ENCODE assay signal across 22 mouse cellular contexts in the genomic region with DNA sequence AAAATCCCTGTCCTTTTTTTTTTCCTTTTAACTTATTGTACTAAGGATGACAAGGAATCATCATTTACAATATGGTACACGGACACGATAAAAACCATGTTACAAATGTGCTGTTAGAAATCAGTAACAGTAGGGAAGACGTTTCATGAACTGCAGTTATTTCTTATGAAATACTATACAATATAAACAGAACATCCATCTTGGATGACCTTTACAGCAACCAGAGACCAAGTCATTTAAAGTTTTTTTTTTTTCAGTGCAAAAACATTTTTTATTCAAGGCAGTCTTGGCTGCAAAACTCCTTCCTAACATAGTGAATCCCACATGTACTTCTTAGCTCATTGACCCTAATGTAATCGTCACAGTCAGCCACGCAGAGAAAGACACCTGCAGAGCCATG.
DNase-seq lines count a peak whose midpoint lies in the region; ATAC-seq and TF ChIP-seq lines count a peak whose summit lies in the region.
"Had no signal": no experiment of that assay in that cellular context is flagged by ENCODE, and none has a peak within 500 bp of the region (broad histone marks: within the 10 kb centered on the region; RNA-seq: fewer than 3 reads in every experiment).

No protein-coding gene starts in this region.

- H3K9ac ChIP-seq in lung, embryonic 14.5 days, result no peak overlapping the region
- no peak overlapping the region for H3K9ac ChIP-seq in lung, embryonic 15.5 days
- no peak overlapping the region for H3K9ac ChIP-seq in lung, embryonic 16.5 days (ENCODE audit: low read length)
- no peak overlapping the region for H3K9ac ChIP-seq in lung, postnatal 0 days (replicated peaks; ENCODE audit: low read depth)

- no peak overlapping the region for H3K4me3 ChIP-seq in lung, embryonic 14.5 days (ENCODE audit: low read depth, low read length)
- H3K4me3 ChIP-seq in lung, embryonic 15.5 days, result no peak overlapping the region
- no peak overlapping the region for H3K4me3 ChIP-seq in lung, embryonic 16.5 days (ENCODE audit: low read length)
- H3K4me3 ChIP-seq in lung, postnatal 0 days (ENCODE audit: low read depth, low read length), result no peak overlapping the region

- H3K36me3 ChIP-seq in lung, embryonic 14.5 days (ENCODE audit: insufficient read depth), result no peaks in the 10 kb centered on the region
- H3K36me3 ChIP-seq in lung, embryonic 15.5 days, result 0 out of 2 replicates have a peak, but pooled peaks cover 3% of the 10 kb centered on the region
- no peaks in the 10 kb centered on the region for H3K36me3 ChIP-seq in lung, embryonic 16.5 days (ENCODE audit: control insufficient read depth, insufficient read depth, low read length)
- H3K36me3 ChIP-seq in lung, postnatal 0 days (ENCODE audit: insufficient read depth, low read length), result no peaks in the 10 kb centered on the region
- H3K36me3 ChIP-seq: G1E had no signal

- no peaks in the 10 kb centered on the region for H3K9me3 ChIP-seq in lung, embryonic 14.5 days (ENCODE audit: low read depth, low read length)
- H3K9me3 ChIP-seq in lung, embryonic 15.5 days, result no peaks in the 10 kb centered on the region
- no peaks in the 10 kb centered on the region for H3K9me3 ChIP-seq in lung, embryonic 16.5 days (ENCODE audit: control insufficient read depth, low read length)
- H3K9me3 ChIP-seq in lung, postnatal 0 days (ENCODE audit: low read length), result no peaks in the 10 kb centered on the region
- H3K9me3 ChIP-seq: G1E had no signal

- no peak for TF ChIP-seq CTCF in lung, embryonic 14.5 days (IDR thresholded peaks at IDR 0.05; ENCODE audit: low read depth)
- TF ChIP-seq CTCF in lung, postnatal 0 days (IDR thresholded peaks at IDR 0.05), result no peak

- ATAC-seq in lung, embryonic 14.5 days (ENCODE audit: insufficient read depth), result peak; percentile 45; the same call in 1 of the 2 replicates
- peak; percentile 40; the same call in 1 of the 2 replicates for ATAC-seq in lung, embryonic 15.5 days (ENCODE audit: borderline replicate concordance, extremely low read depth, low FRiP score, low TSS enrichment)
- peak; percentile 67 for ATAC-seq in lung, embryonic 16.5 days (ENCODE audit: low read depth)
- no peak for ATAC-seq in lung, postnatal 0 days
- ATAC-seq: activated CD4-positive, CD25-positive, alpha-beta regulatory T cell, adult 4 months; CD4-positive, CD25-positive, alpha-beta regulatory T cell, adult 4 months; Patski had no signal

- 37% methylated on average over 5 of the region's 5 CpGs for WGBS in lung, embryonic 14.5 days
- WGBS in lung, embryonic 15.5 days, result 45% methylated on average over 5 of the region's 5 CpGs
- 48% methylated on average over 5 of the region's 5 CpGs for WGBS in lung, embryonic 16.5 days
- 56% methylated on average over 5 of the region's 5 CpGs for WGBS in lung, postnatal 0 days

- TF ChIP-seq EP300 in lung, postnatal 0 days (IDR thresholded peaks at IDR 0.05), result no peak

- peak; percentile 72 for DNase-seq in lung, embryonic 14.5 days
- DNase-seq in lung, adult 18-20 months, result no peak
- no peak for DNase-seq in lung, postnatal 36 days
- DNase-seq in lung, postnatal 25 days (ENCODE audit: low spot score), result no peak
- DNase-seq in lung, postnatal 0 days (ENCODE audit: low spot score), result peak; percentile 63
- DNase-seq in lung, postnatal 14 days, result no peak
- DNase-seq: adrenal gland, adult 2 months; adrenal gland, adult 8-10 months; adrenal gland, postnatal 10 days; adrenal gland, postnatal 14 days; adrenal gland, postnatal 25 days; adrenal gland, postnatal 36 days; B cell, adult 2 months; cerebellum, adult 11 months; cerebellum, adult 11-12 months had no signal

- no peak overlapping the region for H3K4me2 ChIP-seq in lung, embryonic 14.5 days
- H3K4me2 ChIP-seq in lung, embryonic 15.5 days, result no peak overlapping the region
- H3K4me2 ChIP-seq in lung, embryonic 16.5 days (ENCODE audit: low read depth, low read length), result no peak overlapping the region
- no peak overlapping the region for H3K4me2 ChIP-seq in lung, postnatal 0 days (replicated peaks; ENCODE audit: low read depth, low read length)

- H3K27me3 ChIP-seq in lung, embryonic 14.5 days (ENCODE audit: insufficient read depth, low read length), result no peaks in the 10 kb centered on the region
- H3K27me3 ChIP-seq in lung, embryonic 15.5 days, result no peaks in the 10 kb centered on the region
- H3K27me3 ChIP-seq in lung, embryonic 16.5 days (ENCODE audit: control insufficient read depth, insufficient read depth, low read depth, low read length), result no peaks in the 10 kb centered on the region
- H3K27me3 ChIP-seq in lung, postnatal 0 days (replicated peaks; ENCODE audit: insufficient read depth, low read length), result no peaks in the 10 kb centered on the region
- H3K27me3 ChIP-seq: CH12.LX, Patski had no signal

- no peak overlapping the region for H3K27ac ChIP-seq in lung, embryonic 14.5 days (ENCODE audit: low read depth)
- H3K27ac ChIP-seq in lung, embryonic 15.5 days, result no peak overlapping the region
- no peak overlapping the region for H3K27ac ChIP-seq in lung, embryonic 16.5 days (ENCODE audit: low read length)
- no peak overlapping the region for H3K27ac ChIP-seq in lung, postnatal 0 days (ENCODE audit: low read length)

- no peaks in the 10 kb centered on the region for H3K4me1 ChIP-seq in lung, embryonic 14.5 days (ENCODE audit: insufficient read depth)
- peaks cover 13% of the 10 kb centered on the region; the same call in 1 of the 2 replicates for H3K4me1 ChIP-seq in lung, embryonic 15.5 days
- no peaks in the 10 kb centered on the region; the same call in 1 of the 2 replicates for H3K4me1 ChIP-seq in lung, embryonic 16.5 days (replicated peaks; ENCODE audit: control insufficient read depth, insufficient read depth, low read length)
- H3K4me1 ChIP-seq in lung, postnatal 0 days (ENCODE audit: insufficient read depth, low read depth, low read length), result no peaks in the 10 kb centered on the region

Comparison
In these comparisons a context has a peak if more than half of its experiments do, and no peak if none do; other contexts are left out.
1. DNase-seq: peak in lung, embryonic 14.5 days (single experiment) and lung, postnatal 0 days (single experiment); none in lung, adult 18-20 months (0 of 2), lung, postnatal 36 days (single experiment), lung, postnatal 25 days (single experiment) and lung, postnatal 14 days (single experiment).